Mouse (Mus musculus): ENCODE measurements around the gene Apaf1.

DNA sequence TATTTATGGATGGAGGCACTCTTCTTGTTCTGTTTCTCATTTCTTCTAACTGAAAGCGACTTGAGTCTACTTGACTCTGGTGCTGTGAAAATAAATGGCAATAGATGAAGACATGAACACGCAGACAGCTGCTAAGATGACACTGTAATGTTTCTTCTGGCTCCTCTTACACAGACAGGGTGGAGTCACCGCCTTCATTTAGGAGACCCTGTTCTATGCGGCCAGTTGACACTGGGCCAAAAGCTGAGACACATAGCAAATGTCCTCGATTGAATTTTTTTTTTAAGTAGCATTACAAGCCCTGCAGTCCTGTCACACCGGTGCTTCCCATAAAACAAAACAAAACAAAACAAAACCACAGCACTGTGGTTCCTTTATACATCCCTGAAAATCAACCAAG is 128.7 kb downstream of the Apaf1 start:
- no peak for TF ChIP-seq POLR2A (IDR thresholded peaks at IDR 0.05; ENCODE audit: low read depth, low read length)
- no peak for TF ChIP-seq CTCF (IDR thresholded peaks at IDR 0.05; ENCODE audit: borderline replicate concordance, insufficient read depth, low read length)
